Mouse (Mus musculus) layer of hippocampus, adult 11-12 months (tissue): ENCODE results near the gene Ldlrad3.

Experiments used
- DNase-seq: peaks from one replicate; pipeline ENCODE4 v3.0.0; 2022; ENCODE audit warnings: low spot score

Ldlrad3 gene

GRCm38 (mm10) chr2:101966017-101966416, 220.2 kb downstream of the Ldlrad3 start:
- no peak for DNase-seq

GRCm38 (mm10) chr2:101965515-101965914, 220.7 kb downstream of the Ldlrad3 start:
- DNase-seq, result no peak

GRCm38 (mm10) chr2:101963367-101963766, 222.8 kb downstream of the Ldlrad3 start:
- DNase-seq, result no peak

GRCm38 (mm10) chr2:101962349-101962748, 223.8 kb downstream of the Ldlrad3 start:
- DNase-seq, result no peak

- no peak for DNase-seq
These were observed 224.8 kb downstream of the Ldlrad3 start for GRCm38 (mm10) chr2:101961391-101961790.

DNA sequence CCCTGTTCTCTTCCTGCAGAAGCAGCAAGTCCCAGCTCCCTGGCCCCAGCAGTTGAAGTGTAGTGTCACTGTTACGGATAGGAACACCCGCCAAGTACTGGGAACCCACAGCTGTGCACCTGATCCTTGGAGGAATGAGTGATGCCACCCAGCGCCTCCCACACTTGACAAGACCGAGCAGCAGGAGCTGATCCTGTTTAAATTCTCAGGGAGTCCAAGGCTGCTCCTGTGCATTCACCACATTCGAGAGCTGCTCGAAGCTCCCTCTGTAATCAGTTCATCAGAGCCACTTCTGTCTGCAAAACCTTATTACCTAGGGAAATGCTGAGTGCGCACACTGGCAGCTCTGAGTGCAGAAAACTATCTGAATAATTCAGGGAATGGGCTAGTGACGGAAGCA, 225.5 kb downstream of the Ldlrad3 start:
- DNase-seq, result no peak

GRCm38 (mm10) chr2:101956125-101956524, 230.1 kb downstream of the Ldlrad3 start:
- DNase-seq, result no peak

GRCm38 (mm10) chr2:101952951-101953361, 233.2 kb downstream of the Ldlrad3 start:
- no peak for DNase-seq

DNA sequence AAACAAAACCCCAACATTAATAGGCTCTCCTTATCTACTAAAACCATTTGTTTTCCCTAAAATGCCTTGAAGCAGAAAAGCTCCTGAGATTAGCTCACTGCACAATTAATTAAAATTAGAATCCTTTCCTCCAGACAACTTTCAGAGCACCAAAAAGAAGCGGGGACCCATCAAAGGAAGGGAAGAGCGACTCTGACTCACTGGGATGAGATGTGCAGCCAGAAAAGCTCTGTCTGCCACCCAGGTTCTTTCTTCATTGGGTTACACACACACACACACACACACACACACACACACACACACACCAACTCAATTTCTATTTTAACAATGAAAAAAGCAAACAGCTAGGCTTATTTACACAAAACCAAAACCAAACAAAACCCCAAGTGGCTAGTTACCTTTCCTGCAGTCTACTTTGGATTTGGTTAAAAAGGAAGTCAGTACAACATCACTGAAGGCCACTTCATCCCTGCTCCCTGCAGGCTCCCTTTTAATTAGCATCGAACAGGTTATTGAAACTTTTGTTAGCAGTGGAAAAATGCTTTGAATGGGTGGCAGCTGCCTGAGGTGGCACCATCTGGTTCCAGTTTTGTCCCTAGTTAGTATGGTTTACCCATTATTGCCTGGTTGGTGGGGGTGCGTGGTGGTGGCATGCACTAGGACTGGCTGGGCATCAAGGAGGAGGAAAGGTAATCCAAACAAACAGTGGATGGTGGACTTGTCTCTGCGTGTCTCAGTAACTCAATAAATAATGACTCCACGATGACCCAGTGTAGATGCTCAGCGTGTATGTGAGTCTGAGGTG, 235.3 kb downstream of the Ldlrad3 start:
- no peak for DNase-seq

GRCm38 (mm10) chr2:101935006-101935405, 251.2 kb downstream of the Ldlrad3 start:
- DNase-seq, result no peak

DNA sequence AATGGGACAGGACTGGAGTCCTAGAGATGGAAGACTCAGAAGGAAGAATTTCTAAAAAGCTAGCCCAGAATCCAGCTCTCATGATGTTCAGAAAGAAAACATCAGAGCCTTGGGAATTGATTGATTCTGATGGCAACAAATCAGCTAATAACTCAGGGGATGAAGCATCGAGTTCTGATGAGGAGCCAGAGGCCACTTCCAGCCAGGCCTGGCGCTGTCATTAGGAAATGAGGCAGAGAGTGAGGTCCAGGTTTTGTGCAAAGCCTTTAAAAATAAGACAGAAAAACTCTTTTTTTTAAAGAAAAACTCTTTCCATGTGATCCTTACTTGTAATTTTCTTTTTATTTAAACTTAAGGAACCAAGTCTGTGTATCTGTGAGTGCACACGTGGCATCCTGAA, 252.9 kb downstream of the Ldlrad3 start:
- no peak for DNase-seq

DNA sequence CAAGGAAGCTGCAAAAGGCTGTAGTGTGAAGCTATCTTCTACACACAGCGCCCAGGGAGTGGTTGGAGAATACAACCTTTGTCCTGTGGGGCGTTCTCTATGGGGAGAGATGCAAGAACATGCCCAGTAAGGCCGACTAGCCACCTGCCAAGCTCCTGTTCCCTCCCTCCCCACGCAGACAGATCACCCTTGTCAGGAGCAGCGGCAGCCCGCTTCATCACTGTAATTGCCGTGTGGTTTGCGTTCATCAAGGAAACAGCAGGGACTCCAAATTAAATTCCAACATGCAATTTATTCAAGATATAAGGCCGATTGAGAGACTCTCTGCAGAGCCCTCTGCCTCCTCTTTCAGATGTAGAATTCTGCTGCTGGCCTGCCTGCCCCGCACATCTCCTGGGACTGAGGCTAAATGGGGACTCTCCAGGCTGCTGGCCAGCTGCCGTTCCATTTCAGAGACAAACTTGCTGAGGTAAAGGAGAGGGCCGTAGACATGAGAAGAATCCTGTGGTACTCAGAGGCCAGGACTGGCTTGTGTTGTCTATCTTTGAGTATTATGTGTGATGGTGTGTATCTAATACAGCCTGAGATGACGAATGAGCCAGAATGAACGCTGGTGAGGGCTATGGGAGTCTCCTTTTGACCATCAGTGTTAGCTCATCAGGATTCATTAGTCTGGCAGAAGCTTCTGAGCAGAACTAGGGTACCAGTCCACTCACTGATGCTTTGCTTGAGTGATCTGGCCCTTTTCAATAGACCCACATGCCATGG, 253.8 kb downstream of the Ldlrad3 start:
- no peak for DNase-seq

DNA sequence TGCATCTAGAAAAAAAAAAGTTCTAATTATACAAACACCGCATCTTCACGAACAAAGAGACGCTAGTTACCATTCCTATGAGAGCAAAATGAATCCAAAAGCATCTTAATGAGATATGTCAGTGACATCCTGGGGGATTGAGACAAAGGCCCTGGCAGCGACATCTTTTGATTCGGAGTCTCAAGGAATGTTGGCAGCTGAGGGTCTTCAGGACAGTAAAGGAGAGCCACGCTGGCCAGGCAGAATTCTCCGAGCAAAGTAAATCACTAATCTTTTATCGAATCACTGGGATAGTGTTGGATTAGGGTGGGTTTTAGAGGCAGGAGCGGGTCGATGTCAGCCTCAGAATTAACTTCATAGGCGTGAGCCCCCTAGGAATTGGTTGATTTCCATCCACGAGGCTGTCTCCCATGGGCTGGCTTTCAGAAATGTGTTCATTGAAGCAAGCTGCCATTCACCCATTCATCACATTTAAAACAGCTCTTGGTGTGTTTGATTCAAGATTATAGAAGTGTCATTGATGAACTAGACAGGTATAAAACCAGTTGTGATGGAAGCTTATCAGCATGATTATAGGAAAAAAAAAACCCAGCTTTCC, 260.5 kb downstream of the Ldlrad3 start:
- no peak for DNase-seq

GRCm38 (mm10) chr2:101925183-101925582, 261.0 kb downstream of the Ldlrad3 start:
- no peak for DNase-seq

DNA sequence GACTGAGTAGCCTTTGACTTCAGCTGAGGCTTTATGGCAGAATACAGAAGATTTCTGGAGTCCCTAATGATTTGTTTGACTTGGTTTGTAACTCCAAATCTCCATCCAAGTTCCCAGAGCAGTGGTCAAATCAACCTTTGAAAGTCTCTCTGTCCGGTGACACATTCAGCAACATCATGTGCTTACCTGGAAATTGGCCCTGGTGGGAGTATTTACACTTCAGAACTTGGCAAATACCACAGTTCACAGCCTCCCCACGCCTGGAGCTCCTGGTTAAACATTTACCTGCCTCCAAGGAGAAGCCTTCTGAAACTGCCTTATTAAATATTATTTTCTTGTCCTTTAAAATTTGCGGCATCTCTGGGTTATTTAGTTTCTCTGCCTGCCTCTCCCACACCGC, 263.0 kb downstream of the Ldlrad3 start:
- DNase-seq, result no peak

GRCm38 (mm10) chr2:101922302-101922701, 263.9 kb downstream of the Ldlrad3 start:
- DNase-seq, result no peak

- no peak for DNase-seq
These were observed 266.0 kb downstream of the Ldlrad3 start for GRCm38 (mm10) chr2:101920136-101920554.

GRCm38 (mm10) chr2:101918518-101918917, 267.7 kb downstream of the Ldlrad3 start:
- DNase-seq, result no peak

DNA sequence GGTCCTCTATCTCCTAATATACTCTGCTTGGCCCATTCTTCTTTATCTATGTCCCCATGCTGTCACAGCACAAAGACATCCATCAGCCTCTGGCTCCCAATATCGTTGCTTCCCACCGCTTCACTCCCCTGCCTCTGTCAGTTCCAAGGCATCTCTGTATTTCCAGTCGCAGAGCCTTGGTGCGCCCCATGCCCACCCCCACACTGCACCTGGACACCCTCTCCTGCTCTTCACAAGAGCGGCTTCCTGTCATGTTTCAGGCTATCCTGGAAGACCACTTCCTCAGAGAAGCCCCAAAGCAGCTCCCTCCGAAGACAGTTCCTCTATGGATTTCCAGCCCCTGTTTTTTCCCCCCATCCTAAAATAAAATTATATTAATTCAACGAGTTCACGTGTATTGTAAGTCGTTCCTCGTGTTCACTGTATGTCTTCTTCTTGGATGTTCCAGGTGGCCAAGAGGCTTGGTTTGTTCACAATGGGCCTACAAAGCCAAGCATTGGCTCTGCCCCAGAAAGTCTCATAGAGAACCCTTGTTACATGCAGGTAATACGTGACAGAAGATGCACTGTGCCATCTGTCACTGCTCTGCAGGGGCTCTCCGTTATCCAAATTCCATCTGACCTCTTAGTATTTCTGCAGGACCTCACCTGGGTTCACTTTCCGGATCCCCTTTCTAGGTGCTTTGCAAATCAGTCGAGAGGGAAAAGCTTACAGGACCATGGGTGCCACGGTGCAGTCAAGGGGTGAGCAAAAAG, 276.7 kb downstream of the Ldlrad3 start:
- no peak for DNase-seq

DNA sequence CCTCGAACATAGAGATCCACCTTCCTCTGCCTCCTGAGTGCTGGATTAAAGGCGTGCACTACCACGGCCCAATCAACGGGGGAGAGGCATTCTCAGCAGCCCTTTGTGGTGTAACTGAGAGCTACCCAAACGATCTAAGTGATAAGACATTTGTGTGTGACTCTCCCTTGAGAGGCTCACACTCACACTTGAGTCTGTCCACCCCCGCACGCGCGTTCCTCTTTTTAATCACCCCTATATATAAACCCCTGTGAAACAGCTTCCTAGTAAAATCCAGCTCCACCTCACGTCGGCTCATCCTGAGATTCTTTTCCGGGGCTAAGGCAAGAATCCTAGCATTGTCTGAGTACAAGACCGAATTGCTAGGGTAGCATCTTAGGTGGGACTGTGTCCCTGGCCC, 277.4 kb downstream of the Ldlrad3 start:
- DNase-seq, result no peak

- no peak for DNase-seq
These were observed 278.7 kb downstream of the Ldlrad3 start for GRCm38 (mm10) chr2:101907386-101908022.

- DNase-seq, result no peak
These were observed 279.9 kb downstream of the Ldlrad3 start for GRCm38 (mm10) chr2:101906379-101906690.
